Mouse (Mus musculus): Measurements from ENCODE around the gene Tead1. TPM values are rescaled to one million over a fixed set of nuclear protein-coding genes. Genes with fewer than 3 reads are reported as not detected.

Tead1 gene
- polyA plus RNA-seq, 2 experiments: 23.2 to 38.2 TPM

- no peak overlapping the region for H3K9ac ChIP-seq (ENCODE audit: low read depth, low read length, severe bottlenecking)
- H3K36me3 ChIP-seq (ENCODE audit: control insufficient read depth, insufficient read depth, low read length): no peaks in the 10 kb centered on the region
- no peak overlapping the region for H3K4me3 ChIP-seq (replicated peaks; ENCODE audit: low read length)
- no peaks in the 10 kb centered on the region for H3K9me3 ChIP-seq (ENCODE audit: control insufficient read depth, low read length)
- DNase-seq (ENCODE audit: low spot score) (no peak), ATAC-seq (ENCODE audit: low FRiP score, low read depth) (no peak)
- no peak overlapping the region for H3K4me2 ChIP-seq (replicated peaks; ENCODE audit: low read depth, low read length, severe bottlenecking)
- H3K4me1 ChIP-seq (ENCODE audit: control insufficient read depth, insufficient read depth, low read length): no peaks in the 10 kb centered on the region
- H3K27me3 ChIP-seq (ENCODE audit: control insufficient read depth, insufficient read depth, low read length): no peaks in the 10 kb centered on the region
- 88% methylated on average over 2 of the region's 2 CpGs for WGBS
- H3K27ac ChIP-seq (replicated peaks; ENCODE audit: low read depth, low read length): no peak overlapping the region
- TF ChIP-seq POLR2A (IDR thresholded peaks at IDR 0.05; ENCODE audit: borderline replicate concordance, extremely low read depth, insufficient read depth, insufficient read length): no peak
Observed at GRCm38 (mm10) chr7:112645724-112646123, 33.4 kb upstream of the Tead1 start.

- Histone ChIP-seq H3K27me3 (ENCODE audit: control insufficient read depth, insufficient read depth, low read length) (no peaks in the 10 kb centered on the region), H3K4me1 (ENCODE audit: control insufficient read depth, insufficient read depth, low read length) (no peaks in the 10 kb centered on the region), H3K4me2 (replicated peaks; ENCODE audit: low read depth, low read length, severe bottlenecking) (no peak overlapping the region), H3K36me3 (ENCODE audit: control insufficient read depth, insufficient read depth, low read length) (no peaks in the 10 kb centered on the region), H3K9ac (ENCODE audit: low read depth, low read length, severe bottlenecking) (no peak overlapping the region), H3K27ac (replicated peaks; ENCODE audit: low read depth, low read length) (no peak overlapping the region), H3K4me3 (replicated peaks; ENCODE audit: low read length) (no peak overlapping the region), H3K9me3 (ENCODE audit: control insufficient read depth, low read length) (no peaks in the 10 kb centered on the region)
- no peak for ATAC-seq (ENCODE audit: low FRiP score, low read depth)
- DNase-seq (ENCODE audit: low spot score): no peak
- no peak for TF ChIP-seq POLR2A (IDR thresholded peaks at IDR 0.05; ENCODE audit: borderline replicate concordance, extremely low read depth, insufficient read depth, insufficient read length)
- WGBS: 95% methylated on average over 4 of the region's 4 CpGs
Observed at GRCm38 (mm10) chr7:112647417-112647816, 31.7 kb upstream of the Tead1 start.

- Histone ChIP-seq H3K36me3 (ENCODE audit: control insufficient read depth, insufficient read depth, low read length) (no peaks in the 10 kb centered on the region), H3K4me2 (replicated peaks; ENCODE audit: low read depth, low read length, severe bottlenecking) (no peak overlapping the region), H3K27ac (replicated peaks; ENCODE audit: low read depth, low read length) (no peak overlapping the region), H3K4me3 (replicated peaks; ENCODE audit: low read length) (no peak overlapping the region), H3K4me1 (ENCODE audit: control insufficient read depth, insufficient read depth, low read length) (0 out of 2 replicates have a peak, but pooled peaks cover 2% of the 10 kb centered on the region), H3K27me3 (ENCODE audit: control insufficient read depth, insufficient read depth, low read length) (no peaks in the 10 kb centered on the region), H3K9ac (ENCODE audit: low read depth, low read length, severe bottlenecking) (no peak overlapping the region), H3K9me3 (ENCODE audit: control insufficient read depth, low read length) (no peaks in the 10 kb centered on the region)
- TF ChIP-seq POLR2A (IDR thresholded peaks at IDR 0.05; ENCODE audit: borderline replicate concordance, extremely low read depth, insufficient read depth, insufficient read length): no peak
- 33% methylated on average over 9 of the region's 9 CpGs for WGBS
- DNase-seq (ENCODE audit: low spot score) (peak; percentile 68), ATAC-seq (ENCODE audit: low FRiP score, low read depth) (no peak)
Observed at GRCm38 (mm10) chr7:112656141-112656662, 22.9 kb upstream of the Tead1 start.

- Histone ChIP-seq H3K9me3 (ENCODE audit: control insufficient read depth, low read length) (no peaks in the 10 kb centered on the region), H3K4me2 (replicated peaks; ENCODE audit: low read depth, low read length, severe bottlenecking) (no peak overlapping the region), H3K9ac (ENCODE audit: low read depth, low read length, severe bottlenecking) (no peak overlapping the region), H3K27ac (replicated peaks; ENCODE audit: low read depth, low read length) (no peak overlapping the region), H3K4me1 (ENCODE audit: control insufficient read depth, insufficient read depth, low read length) (peaks cover 19% of the 10 kb centered on the region), H3K27me3 (ENCODE audit: control insufficient read depth, insufficient read depth, low read length) (no peaks in the 10 kb centered on the region), H3K4me3 (replicated peaks; ENCODE audit: low read length) (no peak overlapping the region), H3K36me3 (ENCODE audit: control insufficient read depth, insufficient read depth, low read length) (no peaks in the 10 kb centered on the region)
- no peak for TF ChIP-seq POLR2A (IDR thresholded peaks at IDR 0.05; ENCODE audit: borderline replicate concordance, extremely low read depth, insufficient read depth, insufficient read length)
- 91% methylated on average over 3 of the region's 3 CpGs for WGBS
- ATAC-seq (ENCODE audit: low FRiP score, low read depth): no peak
- DNase-seq (ENCODE audit: low spot score): no peak
Observed at GRCm38 (mm10) chr7:112658939-112659338, 20.2 kb upstream of the Tead1 start.

- H3K36me3 ChIP-seq (ENCODE audit: control insufficient read depth, insufficient read depth, low read length): no peaks in the 10 kb centered on the region
- no peak overlapping the region for H3K27ac ChIP-seq (replicated peaks; ENCODE audit: low read depth, low read length)
- no peak overlapping the region for H3K4me3 ChIP-seq (replicated peaks; ENCODE audit: low read length)
- no peak for DNase-seq (ENCODE audit: low spot score)
- peaks cover 24% of the 10 kb centered on the region for H3K4me1 ChIP-seq (ENCODE audit: control insufficient read depth, insufficient read depth, low read length)
- no peak overlapping the region for H3K4me2 ChIP-seq (replicated peaks; ENCODE audit: low read depth, low read length, severe bottlenecking)
- H3K27me3 ChIP-seq (ENCODE audit: control insufficient read depth, insufficient read depth, low read length): no peaks in the 10 kb centered on the region
- no peak for ATAC-seq (ENCODE audit: low FRiP score, low read depth)
- 49% methylated on average over 5 of the region's 5 CpGs for WGBS
- H3K9me3 ChIP-seq (ENCODE audit: control insufficient read depth, low read length): no peaks in the 10 kb centered on the region
- no peak overlapping the region for H3K9ac ChIP-seq (ENCODE audit: low read depth, low read length, severe bottlenecking)
- no peak for TF ChIP-seq POLR2A (IDR thresholded peaks at IDR 0.05; ENCODE audit: borderline replicate concordance, extremely low read depth, insufficient read depth, insufficient read length)
Observed at GRCm38 (mm10) chr7:112659816-112660215, 19.3 kb upstream of the Tead1 start.

GRCm38 (mm10) chr7:112660325-112660724 lies 18.8 kb upstream of the Tead1 start:
- Histone ChIP-seq H3K9ac (ENCODE audit: low read depth, low read length, severe bottlenecking) (no peak overlapping the region), H3K4me2 (replicated peaks; ENCODE audit: low read depth, low read length, severe bottlenecking) (no peak overlapping the region), H3K27ac (replicated peaks; ENCODE audit: low read depth, low read length) (no peak overlapping the region), H3K4me3 (replicated peaks; ENCODE audit: low read length) (no peak overlapping the region), H3K4me1 (ENCODE audit: control insufficient read depth, insufficient read depth, low read length) (peaks cover 24% of the 10 kb centered on the region), H3K27me3 (ENCODE audit: control insufficient read depth, insufficient read depth, low read length) (no peaks in the 10 kb centered on the region), H3K36me3 (ENCODE audit: control insufficient read depth, insufficient read depth, low read length) (no peaks in the 10 kb centered on the region), H3K9me3 (ENCODE audit: control insufficient read depth, low read length) (no peaks in the 10 kb centered on the region)
- no peak for TF ChIP-seq POLR2A (IDR thresholded peaks at IDR 0.05; ENCODE audit: borderline replicate concordance, extremely low read depth, insufficient read depth, insufficient read length)
- DNase-seq (ENCODE audit: low spot score) (no peak), ATAC-seq (ENCODE audit: low FRiP score, low read depth) (no peak)
- 50% methylated on average over 1 of the region's 1 CpGs for WGBS

Data from limb, embryonic 14.5 days (tissue).